8 mouse cellular contexts compared by ENCODE assay signal in genomic region chr7:98359951-98360620, GRCm38 (mm10). TPM values are rescaled to one million over a fixed set of nuclear protein-coding genes. Genes with fewer than 3 reads are reported as not detected.
DNase-seq lines count a peak whose midpoint lies in the region; ATAC-seq and TF ChIP-seq lines count a peak whose summit lies in the region.

No protein-coding gene starts in this region.

- no peaks in the 10 kb centered on the region for H3K36me3 ChIP-seq in hindbrain, embryonic 15.5 days
- H3K36me3 ChIP-seq in liver, embryonic 12.5 days, result no peaks in the 10 kb centered on the region
- no peaks in the 10 kb centered on the region for H3K36me3 ChIP-seq in neural tube, embryonic 13.5 days

- H3K4me1 ChIP-seq in hindbrain, embryonic 15.5 days (replicated peaks), result peaks cover 58% of the 10 kb centered on the region
- peaks cover 36% of the 10 kb centered on the region; the same call in 1 of the 2 replicates for H3K4me1 ChIP-seq in liver, embryonic 12.5 days
- peaks cover 62% of the 10 kb centered on the region for H3K4me1 ChIP-seq in neural tube, embryonic 13.5 days (replicated peaks)

- no peaks in the 10 kb centered on the region for H3K27me3 ChIP-seq in hindbrain, embryonic 15.5 days
- H3K27me3 ChIP-seq in liver, embryonic 12.5 days (replicated peaks), result peaks cover 68% of the 10 kb centered on the region
- no peaks in the 10 kb centered on the region for H3K27me3 ChIP-seq in neural tube, embryonic 13.5 days

- peak overlapping the region; percentile 84 for H3K27ac ChIP-seq in gastrocnemius, adult 2 months
- peak overlapping the region; percentile 87 for H3K27ac ChIP-seq in hindbrain, embryonic 15.5 days (replicated peaks)
- peak overlapping the region; percentile 18; the same call in 1 of the 2 replicates for H3K27ac ChIP-seq in liver, embryonic 12.5 days
- peak overlapping the region; percentile 81 for H3K27ac ChIP-seq in neural tube, embryonic 13.5 days (replicated peaks)

- no peaks in the 10 kb centered on the region for H3K9me3 ChIP-seq in hindbrain, embryonic 15.5 days
- no peaks in the 10 kb centered on the region; the same call in 1 of the 2 replicates for H3K9me3 ChIP-seq in liver, embryonic 12.5 days (replicated peaks)
- H3K9me3 ChIP-seq in neural tube, embryonic 13.5 days, result no peaks in the 10 kb centered on the region; the same call in 1 of the 2 replicates

- WGBS in hindbrain, embryonic 15.5 days, result under 1% methylated on average over 33 of the region's 33 CpGs
- WGBS in liver, embryonic 12.5 days (ENCODE audit: insufficient replicate concordance), result 3% methylated on average over 33 of the region's 33 CpGs
- WGBS in neural tube, embryonic 13.5 days, result 1% methylated on average over 33 of the region's 33 CpGs

- peak; percentile 91 for DNase-seq in left cerebral cortex, postnatal 4 days
- DNase-seq in left cerebral cortex, postnatal 36 days (ENCODE audit: low spot score in 2 of 2), result no peak
- DNase-seq in cerebellum, postnatal 25 days, result peak; percentile 37 to 46
- DNase-seq in gastrocnemius, adult 2 months, result peak; percentile 74
- no peak for DNase-seq in frontal cortex, adult 2 months (ENCODE audit: extremely low spot score in 1 of 2, low spot score in 1 of 2)

- H3K4me2 ChIP-seq in hindbrain, embryonic 15.5 days, result peak overlapping the region; percentile 96
- peak overlapping the region; percentile 64 for H3K4me2 ChIP-seq in liver, embryonic 12.5 days
- H3K4me2 ChIP-seq in neural tube, embryonic 13.5 days, result peak overlapping the region; percentile 74

- no peak for TF ChIP-seq CTCF in gastrocnemius, adult 2 months (IDR thresholded peaks at IDR 0.05)

- H3K9ac ChIP-seq in hindbrain, embryonic 15.5 days, result peak overlapping the region; percentile 81
- peak overlapping the region; percentile 55 for H3K9ac ChIP-seq in liver, embryonic 12.5 days
- H3K9ac ChIP-seq in neural tube, embryonic 13.5 days, result peak overlapping the region; percentile 85

- peak; percentile 76 for ATAC-seq in hindbrain, embryonic 15.5 days (ENCODE audit: low FRiP score, low read depth)
- ATAC-seq in liver, embryonic 12.5 days, result peak; percentile 59
- peak; percentile 64 for ATAC-seq in neural tube, embryonic 13.5 days (ENCODE audit: low read depth)

- H3K4me3 ChIP-seq in gastrocnemius, adult 2 months, result peak overlapping the region; percentile 85
- peak overlapping the region; percentile 87 for H3K4me3 ChIP-seq in hindbrain, embryonic 15.5 days
- peak overlapping the region; percentile 55 for H3K4me3 ChIP-seq in liver, embryonic 12.5 days
- peak overlapping the region; percentile 82 for H3K4me3 ChIP-seq in neural tube, embryonic 13.5 days

- intact Hi-C loops in left cerebral cortex, postnatal 4 days (cut with DNase I), result loop anchor here (2.0 kb wide), 1 partner anchor 63 kb away; no protein-coding TSS in a partner anchor
- intact Hi-C loops in left cerebral cortex, postnatal 36 days (cut with DNase I), result loop anchor here (10.0 kb wide), 1 partner anchor 235 kb away; no protein-coding TSS in a partner anchor
- intact Hi-C loops in gastrocnemius, adult 2 months (cut with DNase I), result no loop called here

RNA-seq across cellular contexts. Expression of gene Tsku, which starts 1.0 kb away (rescaled TPM):
- 10 to 100 TPM; 11.5 TPM for total RNA-seq in left cerebral cortex, postnatal 4 days (2021)
- 1 to 10 TPM; 3.1 to 3.4 TPM for total RNA-seq in left cerebral cortex, postnatal 36 days (2021)
- total RNA-seq in gastrocnemius, adult 2 months (2021), result 1 to 10 TPM; 1.1 to 2.2 TPM
- polyA plus RNA-seq in hindbrain, embryonic 15.5 days (2015; fragmentation: Nextera tagmentation; extraction: Ambion mirVana), result 8.9 and 9.3 TPM in 2 replicates
- polyA plus RNA-seq in liver, embryonic 12.5 days (2016; fragmentation: Nextera tagmentation; extraction: Ambion mirVana), result 1.6 and 2.1 TPM in 2 replicates
- 6.9 and 8.1 TPM in 2 replicates for polyA plus RNA-seq in neural tube, embryonic 13.5 days (2015; fragmentation: Nextera tagmentation; extraction: Ambion mirVana)
- 4.1 and 4.8 TPM in 2 replicates for polyA plus RNA-seq in frontal cortex, adult 2 months (2012; rRNA removed)

RNA-seq across cellular contexts. Expression of gene Acer3, which starts 39.1 kb away (rescaled TPM):
- 10 to 100 TPM; 10.1 to 10.6 TPM for total RNA-seq in left cerebral cortex, postnatal 4 days (2021)
- total RNA-seq in left cerebral cortex, postnatal 36 days (2021), result 10 to 100 TPM; 21.3 to 21.8 TPM
- 1 to 10 TPM; 4.0 to 5.3 TPM for total RNA-seq in gastrocnemius, adult 2 months (2021)
- polyA plus RNA-seq in hindbrain, embryonic 15.5 days (2015; fragmentation: Nextera tagmentation; extraction: Ambion mirVana), result 26.3 and 28.2 TPM in 2 replicates
- polyA plus RNA-seq in liver, embryonic 12.5 days (2016; fragmentation: Nextera tagmentation; extraction: Ambion mirVana), result 24.6 and 26.6 TPM in 2 replicates
- polyA plus RNA-seq in neural tube, embryonic 13.5 days (2015; fragmentation: Nextera tagmentation; extraction: Ambion mirVana), result 20.5 and 20.7 TPM in 2 replicates
- polyA plus RNA-seq in frontal cortex, adult 2 months (2012; rRNA removed), result 10.7 and 13.6 TPM in 2 replicates

Comparison
In these comparisons a context has a peak if more than half of its experiments do, and no peak if none do; other contexts are left out.
1. DNase-seq: peak in left cerebral cortex, postnatal 4 days (single experiment), cerebellum, postnatal 25 days (2 of 2) and gastrocnemius, adult 2 months (single experiment); none in left cerebral cortex, postnatal 36 days (0 of 2) and frontal cortex, adult 2 months (0 of 2).
2. H3K27ac ChIP-seq: peak in every context shown above with its lines; median percentile 87 in hindbrain, embryonic 15.5 days; 84 in gastrocnemius, adult 2 months; 81 in neural tube, embryonic 13.5 days; 18 in liver, embryonic 12.5 days.
3. Peak in every context shown above with its lines, with median percentiles within 50 percentile points of each other: H3K4me3 ChIP-seq, ATAC-seq, H3K4me2 ChIP-seq and H3K9ac ChIP-seq.